Mouse (Mus musculus): ENCODE measurements at regions not wholly inside any gene's neighbourhood (a gene's known extent, or its start where the extent isn't known, plus 50 kb on each side); places are given as distances from the start of the nearest gene placed in this dataset.

- no peak overlapping the region for H3K27ac ChIP-seq (replicated peaks)
- peaks cover 8% of the 10 kb centered on the region for H3K4me1 ChIP-seq
- H3K9me3 ChIP-seq (replicated peaks), result no peaks in the 10 kb centered on the region
- H3K27me3 ChIP-seq, result no peaks in the 10 kb centered on the region
- H3K4me2 ChIP-seq (replicated peaks), result no peak overlapping the region
- no peaks in the 10 kb centered on the region for H3K36me3 ChIP-seq
- no peak overlapping the region for H3K4me3 ChIP-seq (replicated peaks)
- 44% methylated on average over 12 of the region's 12 CpGs for WGBS
- H3K9ac ChIP-seq, result no peak overlapping the region
- ATAC-seq (ENCODE audit: insufficient number of reproducible peaks, low FRiP score, low TSS enrichment, low read depth), result no peak
These were observed 193.5 kb downstream of the Lmo4 start for GRCm38 (mm10) chr3:144011456-144012025.

DNA sequence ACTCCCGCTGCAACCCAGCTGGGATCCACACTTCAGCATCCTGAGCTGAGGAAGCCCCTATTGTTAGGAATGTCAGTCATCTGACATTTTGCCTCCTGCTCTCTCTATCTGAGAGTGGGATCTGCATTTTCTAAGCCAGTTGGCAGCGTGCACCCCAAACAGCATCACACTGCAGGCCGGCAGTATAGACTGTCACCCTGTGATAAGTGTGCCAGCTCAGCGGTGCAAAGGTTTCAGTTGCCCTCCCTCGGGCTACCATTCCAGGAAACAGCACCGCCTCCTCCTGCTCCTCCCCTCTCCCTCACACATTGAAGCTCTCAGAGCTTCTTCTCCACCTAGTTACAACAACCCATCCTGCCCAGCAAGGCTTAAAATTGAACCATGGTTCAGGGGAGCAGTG, 194.5 kb downstream of the Lmo4 start:
- Histone ChIP-seq H3K9me3 (replicated peaks) (no peaks in the 10 kb centered on the region), H3K4me2 (replicated peaks) (no peak overlapping the region), H3K4me3 (replicated peaks) (no peak overlapping the region), H3K27me3 (no peaks in the 10 kb centered on the region), H3K27ac (replicated peaks) (no peak overlapping the region), H3K36me3 (no peaks in the 10 kb centered on the region), H3K9ac (no peak overlapping the region), H3K4me1 (peaks cover 8% of the 10 kb centered on the region)
- ATAC-seq (ENCODE audit: insufficient number of reproducible peaks, low FRiP score, low TSS enrichment, low read depth), result no peak
- WGBS, result 20% methylated on average over 6 of the region's 6 CpGs

DNA sequence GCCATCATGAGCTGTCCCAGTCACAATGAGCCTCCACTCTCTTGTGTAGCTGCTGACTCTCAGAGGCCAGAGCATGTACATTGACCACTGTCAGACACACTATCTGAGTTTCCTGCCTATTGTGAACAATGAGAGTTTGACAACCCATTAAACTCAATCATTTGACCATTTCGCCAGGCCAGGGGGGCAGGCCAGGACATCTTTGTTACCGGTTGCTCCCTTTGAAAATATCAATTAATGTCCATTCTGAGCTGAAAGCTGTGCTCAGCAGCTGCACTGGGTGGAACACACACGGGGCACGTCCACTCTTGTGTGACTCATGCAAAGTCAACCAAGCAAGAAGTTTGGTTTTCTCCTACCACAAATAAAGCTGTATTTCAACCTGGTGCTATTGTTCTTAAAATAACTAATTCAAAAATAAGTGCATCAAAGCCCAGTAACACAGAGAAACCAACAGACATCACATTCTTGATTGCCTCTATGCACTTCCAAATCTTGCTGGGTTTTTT, 197.9 kb downstream of the Lmo4 start:
- ATAC-seq (ENCODE audit: insufficient number of reproducible peaks, low FRiP score, low TSS enrichment, low read depth), result no peak
- 84% methylated on average over 4 of the region's 4 CpGs for WGBS
- no peak overlapping the region for H3K27ac ChIP-seq (replicated peaks)

DNA sequence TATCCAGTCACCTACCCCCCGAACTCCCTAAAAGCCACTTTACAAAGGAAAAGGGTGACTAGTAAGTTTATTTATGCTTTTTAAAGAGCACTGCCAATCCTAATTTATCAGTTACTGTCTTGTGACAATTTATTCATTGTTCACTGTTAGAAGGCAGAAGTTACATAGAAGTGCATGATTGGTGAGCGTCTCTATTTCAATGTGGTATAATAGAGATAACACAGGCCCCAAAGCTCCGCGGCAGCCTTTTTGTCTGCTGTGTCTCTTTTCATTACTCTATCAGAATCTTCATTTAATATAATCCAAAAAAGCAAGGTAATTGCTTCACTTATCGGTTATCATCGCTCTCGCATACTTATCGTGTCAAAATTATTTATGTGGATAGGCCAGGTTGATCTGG, 207.1 kb downstream of the Lmo4 start:
- WGBS, result 92% methylated on average over 8 of the region's 8 CpGs
- no peak overlapping the region for H3K27ac ChIP-seq (replicated peaks)
- no peaks in the 10 kb centered on the region for H3K36me3 ChIP-seq
- no peaks in the 10 kb centered on the region for H3K27me3 ChIP-seq
- no peak for ATAC-seq (ENCODE audit: insufficient number of reproducible peaks, low FRiP score, low TSS enrichment, low read depth)
- no peak overlapping the region for H3K4me2 ChIP-seq (replicated peaks)
- no peaks in the 10 kb centered on the region for H3K4me1 ChIP-seq
- H3K4me3 ChIP-seq (replicated peaks), result no peak overlapping the region
- no peaks in the 10 kb centered on the region for H3K9me3 ChIP-seq (replicated peaks)
- no peak overlapping the region for H3K9ac ChIP-seq

More for the DNA sequence above, 197.9 kb downstream of the Lmo4 start:
- no peaks in the 10 kb centered on the region for H3K27me3 ChIP-seq
- no peak overlapping the region for H3K4me2 ChIP-seq (replicated peaks)
- no peaks in the 10 kb centered on the region for H3K9me3 ChIP-seq (replicated peaks)
- H3K9ac ChIP-seq, result no peak overlapping the region
- no peak overlapping the region for H3K4me3 ChIP-seq (replicated peaks)
- no peaks in the 10 kb centered on the region for H3K36me3 ChIP-seq
- peaks cover 8% of the 10 kb centered on the region for H3K4me1 ChIP-seq

DNA sequence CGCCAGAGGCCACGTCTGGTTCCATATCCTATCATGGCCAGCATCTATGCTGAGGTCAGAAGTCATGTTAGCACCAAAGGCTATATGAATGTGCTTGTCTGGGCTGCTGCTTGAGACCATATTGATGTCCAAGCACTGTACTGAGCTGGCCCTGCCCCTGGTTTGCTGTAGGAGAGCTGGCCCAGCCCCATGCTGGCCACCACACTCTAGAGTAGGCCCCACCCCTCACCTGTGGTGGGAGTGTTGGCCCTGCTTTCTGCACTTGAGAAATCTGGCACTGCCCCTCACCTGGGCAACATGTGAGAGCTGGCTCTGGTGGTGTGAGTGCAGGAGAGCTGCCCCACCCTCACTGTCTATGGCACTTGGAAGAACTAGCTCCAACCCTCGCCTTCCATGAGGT, 210.0 kb downstream of the Lmo4 start:
- peak; percentile 51; the same call in 1 of the 2 replicates for ATAC-seq (ENCODE audit: insufficient number of reproducible peaks, low FRiP score, low TSS enrichment, low read depth)
- H3K4me2 ChIP-seq (replicated peaks), result no peak overlapping the region
- H3K9me3 ChIP-seq (replicated peaks), result no peaks in the 10 kb centered on the region
- H3K9ac ChIP-seq, result no peak overlapping the region
- WGBS, result 91% methylated on average over 3 of the region's 3 CpGs
- H3K4me1 ChIP-seq, result no peaks in the 10 kb centered on the region
- H3K27me3 ChIP-seq, result no peaks in the 10 kb centered on the region
- no peak overlapping the region for H3K4me3 ChIP-seq (replicated peaks)
- H3K27ac ChIP-seq (replicated peaks), result no peak overlapping the region
- no peaks in the 10 kb centered on the region for H3K36me3 ChIP-seq

DNA sequence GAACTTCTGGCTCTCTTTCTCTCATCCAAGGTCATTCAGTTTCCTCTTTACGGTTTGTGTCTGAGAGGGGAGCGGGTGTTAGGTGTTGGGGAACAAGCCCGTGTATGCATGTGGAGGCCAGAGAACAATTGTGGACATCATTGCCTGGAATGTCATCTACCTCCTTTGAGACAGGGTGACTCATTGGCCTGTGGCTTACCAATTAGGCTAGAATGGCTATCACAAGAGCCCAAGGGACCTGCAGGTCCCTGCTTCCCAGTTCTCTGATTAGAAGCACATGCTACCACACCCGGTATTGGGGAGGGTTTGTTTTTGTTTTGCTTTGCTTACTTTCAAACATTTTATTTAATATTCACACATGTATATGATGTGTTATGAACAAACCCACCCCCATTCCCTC, 216.0 kb downstream of the Lmo4 start:
- Histone ChIP-seq H3K27me3 (no peaks in the 10 kb centered on the region), H3K9ac (no peak overlapping the region), H3K9me3 (replicated peaks) (no peaks in the 10 kb centered on the region), H3K36me3 (no peaks in the 10 kb centered on the region), H3K4me3 (replicated peaks) (no peak overlapping the region), H3K4me2 (replicated peaks) (no peak overlapping the region), H3K27ac (replicated peaks) (no peak overlapping the region), H3K4me1 (no peaks in the 10 kb centered on the region)
- 65% methylated on average over 4 of the region's 4 CpGs for WGBS
- no peak for ATAC-seq (ENCODE audit: insufficient number of reproducible peaks, low FRiP score, low TSS enrichment, low read depth)

DNA sequence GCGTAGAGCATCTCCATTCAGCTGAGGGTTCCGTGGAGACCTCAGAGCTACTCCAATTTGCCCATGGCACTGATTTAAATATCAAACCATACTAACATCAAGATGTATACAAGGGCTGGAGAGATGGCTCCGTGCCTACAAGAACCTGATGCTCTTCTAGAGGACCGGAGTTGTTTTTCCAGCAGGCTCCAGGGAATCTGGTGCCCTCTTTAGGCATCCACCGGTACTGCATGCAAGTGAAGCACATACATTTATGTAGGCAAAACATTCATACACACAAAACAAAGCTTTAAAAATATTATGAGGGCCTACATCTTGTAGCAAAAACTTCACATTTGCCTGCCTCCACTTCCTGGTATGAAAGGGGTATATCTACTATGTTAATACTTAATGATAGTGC, 217.0 kb downstream of the Lmo4 start:
- H3K4me1 ChIP-seq, result no peaks in the 10 kb centered on the region
- H3K4me3 ChIP-seq (replicated peaks), result no peak overlapping the region
- no peaks in the 10 kb centered on the region for H3K9me3 ChIP-seq (replicated peaks)
- H3K9ac ChIP-seq, result no peak overlapping the region
- H3K36me3 ChIP-seq, result no peaks in the 10 kb centered on the region
- H3K27me3 ChIP-seq, result no peaks in the 10 kb centered on the region
- no peak for ATAC-seq (ENCODE audit: insufficient number of reproducible peaks, low FRiP score, low TSS enrichment, low read depth)
- H3K27ac ChIP-seq (replicated peaks), result no peak overlapping the region
- WGBS, result 94% methylated on average over 5 of the region's 5 CpGs
- no peak overlapping the region for H3K4me2 ChIP-seq (replicated peaks)

- no peak overlapping the region for H3K9ac ChIP-seq
- no peaks in the 10 kb centered on the region for H3K9me3 ChIP-seq (replicated peaks)
- H3K4me3 ChIP-seq (replicated peaks), result no peak overlapping the region
- no peaks in the 10 kb centered on the region for H3K4me1 ChIP-seq
- 93% methylated on average over 2 of the region's 2 CpGs for WGBS
- H3K27ac ChIP-seq (replicated peaks), result no peak overlapping the region
- no peak for ATAC-seq (ENCODE audit: insufficient number of reproducible peaks, low FRiP score, low TSS enrichment, low read depth)
- H3K4me2 ChIP-seq (replicated peaks), result no peak overlapping the region
- no peaks in the 10 kb centered on the region for H3K36me3 ChIP-seq
- no peaks in the 10 kb centered on the region for H3K27me3 ChIP-seq
These were observed 218.2 kb downstream of the Lmo4 start for GRCm38 (mm10) chr3:143986798-143987197.

DNA sequence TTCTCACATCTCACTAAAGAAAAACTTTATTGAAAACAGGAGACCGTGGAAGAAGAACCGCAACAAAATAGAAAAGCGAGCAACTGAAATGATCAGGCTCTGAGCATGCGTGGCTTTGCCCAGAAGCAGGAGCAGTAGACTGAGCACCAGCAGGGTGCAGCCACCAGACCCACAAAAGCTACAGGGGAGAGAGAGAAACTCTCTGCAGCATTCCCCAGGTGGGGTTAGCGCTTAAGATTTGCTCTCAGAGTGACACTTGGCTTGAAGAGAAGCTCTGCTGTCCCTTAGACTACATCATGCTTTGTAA, 218.9 kb downstream of the Lmo4 start:
- Histone ChIP-seq H3K4me1 (no peaks in the 10 kb centered on the region), H3K27ac (replicated peaks) (no peak overlapping the region), H3K9ac (no peak overlapping the region), H3K4me2 (replicated peaks) (no peak overlapping the region), H3K9me3 (replicated peaks) (no peaks in the 10 kb centered on the region), H3K27me3 (no peaks in the 10 kb centered on the region), H3K4me3 (replicated peaks) (no peak overlapping the region), H3K36me3 (no peaks in the 10 kb centered on the region)
- ATAC-seq (ENCODE audit: insufficient number of reproducible peaks, low FRiP score, low TSS enrichment, low read depth), result no peak
- 72% methylated on average over 5 of the region's 5 CpGs for WGBS

GRCm38 (mm10) chr3:143985349-143986199, 219.4 kb downstream of the Lmo4 start:
- Histone ChIP-seq H3K27me3 (no peaks in the 10 kb centered on the region), H3K9ac (no peak overlapping the region), H3K4me3 (replicated peaks) (no peak overlapping the region), H3K4me1 (no peaks in the 10 kb centered on the region), H3K36me3 (no peaks in the 10 kb centered on the region), H3K4me2 (replicated peaks) (no peak overlapping the region), H3K27ac (replicated peaks) (no peak overlapping the region), H3K9me3 (replicated peaks) (no peaks in the 10 kb centered on the region)
- no peak for ATAC-seq (ENCODE audit: insufficient number of reproducible peaks, low FRiP score, low TSS enrichment, low read depth)
- 54% methylated on average over 6 of the region's 6 CpGs for WGBS

DNA sequence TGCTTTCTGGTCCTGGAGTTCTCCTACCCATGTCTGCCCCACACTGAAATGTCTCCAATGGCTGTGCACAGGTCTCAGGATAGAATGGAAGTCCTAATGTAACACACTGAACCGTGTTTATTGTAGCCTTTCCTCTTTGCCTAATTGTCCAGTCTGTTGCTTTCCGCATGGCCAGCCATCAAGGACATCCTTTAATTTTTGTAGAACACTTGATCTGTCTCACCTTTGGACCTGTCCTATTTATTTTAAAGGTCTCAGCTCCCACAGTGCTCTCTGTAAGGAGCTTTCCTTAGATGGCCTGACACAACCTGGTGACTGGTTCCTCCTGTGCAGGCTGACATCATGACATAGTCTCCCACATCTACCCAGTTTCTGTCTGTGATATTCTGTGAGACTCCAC, 226.3 kb downstream of the Lmo4 start:
- H3K4me1 ChIP-seq, result no peaks in the 10 kb centered on the region
- H3K9me3 ChIP-seq (replicated peaks), result no peaks in the 10 kb centered on the region
- no peak for ATAC-seq (ENCODE audit: insufficient number of reproducible peaks, low FRiP score, low TSS enrichment, low read depth)
- H3K4me2 ChIP-seq (replicated peaks), result no peak overlapping the region
- no peaks in the 10 kb centered on the region for H3K27me3 ChIP-seq
- H3K27ac ChIP-seq (replicated peaks), result no peak overlapping the region
- H3K36me3 ChIP-seq, result no peaks in the 10 kb centered on the region
- H3K4me3 ChIP-seq (replicated peaks), result no peak overlapping the region
- no peak overlapping the region for H3K9ac ChIP-seq
- WGBS, result 89% methylated on average over 2 of the region's 2 CpGs

Measured in embryonic facial prominence, embryonic 15.5 days (tissue).